Mouse (Mus musculus) c-Kit-positive CD71-positive TER-119-negative erythroid progenitor cells, embryonic 14.5 days (primary cell): ENCODE data around the gene Optn.
"Not testable (repeated sequence)": the region's sequence is repeated elsewhere in the genome, so short reads cannot be mapped to it uniquely, and the experiment has no call there.

Source experiments
- DNase-seq: peaks from one replicate; pipeline ENCODE4 v3.0.0-alpha.2; 2013; ENCODE audit warnings: low read depth

The Optn gene

DNA sequence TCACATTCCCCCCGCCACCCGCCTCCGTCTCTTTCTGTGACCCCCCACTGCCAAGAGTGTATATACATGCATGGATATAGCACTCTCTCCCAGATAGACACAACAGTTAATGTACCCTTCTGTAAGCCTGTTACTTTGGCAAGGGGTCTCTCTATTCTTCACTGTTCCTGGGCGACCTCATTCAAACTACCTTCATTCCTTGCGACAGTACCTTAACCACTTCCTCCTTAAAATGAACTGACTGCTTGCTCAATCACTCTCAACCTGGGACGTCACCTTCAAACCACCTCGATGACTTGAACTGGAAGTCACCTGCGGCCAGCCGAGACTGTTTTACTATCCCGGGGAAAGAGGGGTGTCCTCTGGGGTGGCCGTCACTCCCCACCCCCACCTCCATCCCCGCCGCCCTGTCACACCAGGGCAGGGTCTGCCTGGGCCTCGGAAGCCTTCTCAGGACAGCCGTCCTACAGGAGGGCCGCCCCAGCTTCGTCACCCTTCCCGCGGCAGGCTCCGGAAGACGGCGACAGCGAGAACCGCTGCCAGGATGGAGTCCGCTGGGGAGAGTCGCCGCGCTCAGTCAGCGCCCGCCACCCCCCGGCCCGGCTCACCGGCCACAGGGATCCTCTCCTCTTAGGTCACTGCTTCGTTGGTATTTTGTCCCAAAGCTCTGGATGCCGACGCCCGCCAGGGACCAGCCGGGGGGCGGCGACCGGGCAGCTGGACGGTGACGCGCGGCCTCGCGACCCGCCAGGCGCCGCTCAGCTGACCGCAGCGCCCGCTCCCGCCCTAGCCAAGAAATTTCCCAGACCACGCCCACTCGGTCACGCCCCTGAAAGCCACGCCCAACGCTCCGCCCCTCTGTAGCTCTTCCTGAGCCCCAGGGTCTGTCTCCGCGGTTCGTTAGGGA lies at the start of gene Optn:
Gene Optn (minus strand): TSS at position 753 of the 907 bp plus-strand sequence.
- peak; percentile 77 for DNase-seq

DNA sequence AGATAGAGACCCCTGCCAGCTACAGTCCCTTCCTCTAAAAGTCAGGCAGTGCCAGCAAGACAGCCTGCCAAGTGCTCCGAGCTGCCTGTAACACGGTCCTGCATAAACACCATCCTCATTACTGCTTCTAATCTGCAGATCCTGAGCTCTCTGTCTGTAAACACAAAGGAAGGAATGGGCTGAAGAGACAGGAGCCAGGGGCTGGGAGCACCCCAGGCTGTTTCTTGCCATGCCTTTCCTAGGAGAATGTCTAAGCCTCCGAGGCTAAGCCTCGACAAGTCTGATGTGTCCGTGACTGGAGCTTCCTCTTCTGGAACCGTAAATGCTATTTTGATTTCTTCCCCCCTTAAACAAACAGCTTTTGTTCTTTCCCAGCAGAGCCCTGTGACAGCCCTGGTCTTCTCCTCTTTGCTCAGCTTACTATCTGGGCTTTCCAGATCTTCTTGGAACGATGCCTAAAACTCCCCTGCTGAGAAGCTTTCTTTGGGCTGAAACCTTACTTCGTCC lies 49.0 kb upstream of the Optn start:
- DNase-seq, result no peak

- no peak for DNase-seq
Observed at GRCm38 (mm10) chr2:5102891-5103290, 39.0 kb upstream of the Optn start.

- no peak for DNase-seq
Observed at GRCm38 (mm10) chr2:5101743-5102245, 37.9 kb upstream of the Optn start.

DNA sequence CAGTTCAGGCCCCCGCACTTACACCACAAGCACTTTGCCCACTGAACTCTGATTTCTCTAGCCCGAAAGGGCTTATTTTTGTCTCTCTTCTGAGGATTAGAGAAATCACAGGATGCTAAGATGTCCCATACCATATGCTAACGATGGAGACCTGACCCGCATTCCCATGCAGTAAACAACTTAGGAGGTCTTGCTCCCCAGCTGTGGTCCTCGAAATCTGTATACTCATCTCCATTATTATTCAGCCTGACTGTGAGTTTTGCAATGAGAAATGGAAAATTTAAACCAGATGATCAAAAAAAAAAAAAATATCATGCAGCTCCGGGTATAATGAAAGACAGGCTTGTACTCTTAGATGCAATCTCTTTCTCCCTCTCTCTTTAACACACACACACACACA lies 35.3 kb upstream of the Optn start:
- no peak for DNase-seq

DNA sequence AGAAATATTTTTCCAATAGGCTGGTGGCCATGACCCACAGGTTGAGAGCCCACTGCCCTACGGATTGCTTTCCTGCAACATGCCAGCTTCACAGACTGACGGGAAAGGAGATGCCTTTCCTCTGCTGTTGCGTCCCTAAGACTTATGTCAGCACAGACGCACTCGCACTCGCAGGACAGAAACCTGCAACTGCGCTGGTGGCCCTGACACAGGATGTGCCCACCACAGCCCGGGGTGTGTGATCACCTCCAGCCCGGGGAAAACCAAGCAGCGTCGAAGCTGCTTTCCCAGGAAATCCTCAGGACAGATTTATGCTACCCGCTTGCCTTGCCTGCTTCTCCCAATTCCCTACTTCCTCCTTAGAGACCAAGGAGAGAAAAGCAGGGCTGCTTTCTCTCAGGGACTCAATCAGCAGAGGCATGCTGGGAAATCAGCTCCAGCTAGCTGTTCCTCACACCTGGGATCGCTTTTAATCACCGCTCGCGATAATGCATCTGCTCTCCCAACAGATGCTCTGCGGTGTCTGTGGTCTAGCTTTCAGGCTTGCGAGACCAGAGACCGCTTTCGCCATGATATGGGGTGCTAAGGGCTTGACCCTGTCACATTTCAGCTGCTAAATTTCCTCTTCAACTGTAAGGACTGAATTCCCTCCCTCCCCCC lies 34.1 kb upstream of the Optn start:
- no peak for DNase-seq

DNA sequence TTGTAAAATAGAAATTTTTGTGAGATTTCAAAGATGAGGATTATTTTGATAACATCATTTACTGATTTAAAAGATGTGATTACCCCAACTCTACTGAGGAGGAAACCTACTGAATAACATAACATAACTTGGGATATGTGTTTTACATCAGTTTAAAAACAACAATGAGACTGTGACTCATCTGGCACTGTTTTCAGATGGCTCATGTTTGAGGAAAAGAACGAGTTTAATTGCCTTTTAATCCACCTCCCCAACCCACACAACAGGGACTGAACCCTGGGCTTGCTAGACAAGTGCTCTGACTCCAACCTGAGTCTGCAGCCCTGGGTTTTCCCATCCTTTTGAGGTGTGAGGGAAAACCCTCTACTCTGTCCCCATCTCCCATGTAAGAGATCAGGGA lies 31.5 kb upstream of the Optn start:
- DNase-seq, result no peak

GRCm38 (mm10) chr2:5094876-5095275 lies 31.0 kb upstream of the Optn start:
- DNase-seq, result no peak

DNA sequence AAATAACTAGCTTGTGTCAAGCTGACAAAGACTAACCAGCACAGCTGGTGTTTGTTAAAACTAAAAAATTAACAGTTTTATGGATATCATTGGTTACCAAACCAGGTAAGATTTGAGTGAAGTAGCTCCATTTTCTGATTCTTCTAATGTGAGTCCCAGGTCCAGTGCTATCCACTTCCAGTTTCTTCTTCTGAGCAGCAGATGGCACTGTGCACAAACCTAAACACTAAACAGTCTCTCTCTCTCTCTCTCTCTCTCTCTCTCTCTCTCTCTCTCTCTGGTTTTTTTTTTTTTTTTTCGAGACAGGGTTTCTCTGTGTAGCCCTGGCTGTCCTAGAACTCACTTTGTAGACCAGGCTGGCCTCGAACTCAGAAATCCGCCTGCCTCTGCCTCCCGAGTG lies 26.5 kb upstream of the Optn start:
- DNase-seq, result not testable (repeated sequence)

DNA sequence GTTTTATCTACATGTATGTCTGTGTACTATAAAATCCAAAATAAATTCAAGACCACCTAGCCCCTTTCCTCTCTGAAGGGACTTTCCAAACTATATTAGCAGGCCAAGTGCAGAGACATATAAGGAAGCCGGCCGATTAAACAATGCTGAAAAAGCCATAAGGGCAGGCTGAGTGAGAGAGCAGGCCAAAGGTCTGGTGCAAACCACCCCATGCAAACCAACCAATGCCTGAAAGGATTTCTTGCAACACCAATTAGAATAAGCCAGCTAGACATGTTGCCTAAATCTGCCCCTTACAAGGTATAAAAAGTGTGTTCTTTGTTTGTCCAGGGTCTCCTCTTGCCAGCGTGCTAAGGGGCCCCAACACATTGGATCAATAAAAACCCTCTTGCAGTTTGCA lies 23.8 kb upstream of the Optn start:
- no peak for DNase-seq

DNA sequence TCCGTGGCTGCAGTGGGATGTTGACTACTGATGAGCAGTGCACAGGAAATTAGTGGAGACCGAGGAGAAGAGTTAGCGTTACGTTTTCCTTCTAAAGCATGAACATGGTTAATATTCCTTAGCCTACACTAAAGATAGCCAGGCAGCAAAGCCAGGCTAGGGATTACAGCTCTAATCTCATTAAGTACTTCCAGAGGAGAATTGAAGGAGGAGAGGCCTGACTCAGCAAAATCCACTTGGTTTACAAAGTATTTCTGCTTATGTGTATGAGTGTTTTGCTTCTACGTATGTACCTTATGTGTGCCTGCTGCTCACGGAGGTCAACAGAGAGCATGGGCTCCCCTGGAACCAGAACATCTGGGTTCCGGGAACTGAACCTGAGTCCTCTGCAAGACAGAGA lies 19.9 kb upstream of the Optn start:
- DNase-seq, result no peak

DNA sequence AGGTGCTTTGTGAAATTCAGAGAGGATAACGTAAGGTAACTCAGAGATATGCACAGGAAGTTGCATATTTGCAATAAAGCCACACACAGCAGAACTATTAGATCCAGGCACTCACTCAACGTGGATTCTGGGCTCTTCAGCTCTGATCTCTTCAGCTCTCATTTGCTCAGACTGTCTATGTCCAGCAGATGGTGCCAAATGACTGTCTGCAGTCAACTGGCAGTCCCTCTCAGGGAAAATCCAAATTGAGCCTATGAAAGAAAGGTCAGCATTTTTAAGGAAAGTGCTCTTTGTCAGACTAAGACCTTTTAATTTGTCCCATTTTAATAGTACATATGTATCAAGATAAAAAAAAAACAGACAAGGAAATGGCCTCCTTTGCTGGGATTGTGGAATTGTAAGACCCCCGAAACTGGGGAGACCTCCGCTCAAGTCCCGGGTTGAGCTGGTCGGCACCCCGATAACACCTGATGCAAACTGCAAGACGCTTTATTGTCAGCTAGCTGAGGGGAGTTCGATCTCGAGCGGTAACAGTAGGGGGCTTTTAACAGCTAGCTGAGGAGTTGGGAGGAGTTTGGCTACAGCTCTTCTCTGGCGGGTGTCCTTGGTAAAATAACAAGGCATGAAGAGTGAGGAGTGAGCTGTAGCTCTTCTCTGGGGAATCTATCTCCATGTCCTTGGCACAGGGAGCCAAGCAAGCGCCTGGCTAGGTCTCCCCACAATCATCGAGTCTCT lies 16.4 kb upstream of the Optn start:
- peak; percentile 62 for DNase-seq

DNA sequence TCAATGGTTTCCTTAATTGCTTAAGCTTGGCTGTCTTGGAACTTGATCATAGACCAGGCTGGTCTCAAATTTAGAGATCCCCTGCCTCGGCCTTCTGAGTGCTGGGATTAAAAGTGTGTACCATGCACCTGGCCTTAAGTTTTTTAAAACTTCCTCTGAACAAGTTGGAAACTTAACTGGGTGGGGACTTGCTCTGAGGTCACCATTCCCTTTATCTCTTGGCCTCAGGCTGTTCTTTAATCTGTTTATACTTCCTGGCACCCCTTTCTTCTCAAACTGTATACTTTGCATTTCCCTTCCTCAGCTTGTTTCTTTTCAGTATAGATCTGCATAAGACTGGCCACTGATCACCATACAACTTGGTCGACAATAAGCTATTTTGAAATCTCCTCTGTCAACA lies 14.1 kb upstream of the Optn start:
- peak; percentile 46 for DNase-seq

DNA sequence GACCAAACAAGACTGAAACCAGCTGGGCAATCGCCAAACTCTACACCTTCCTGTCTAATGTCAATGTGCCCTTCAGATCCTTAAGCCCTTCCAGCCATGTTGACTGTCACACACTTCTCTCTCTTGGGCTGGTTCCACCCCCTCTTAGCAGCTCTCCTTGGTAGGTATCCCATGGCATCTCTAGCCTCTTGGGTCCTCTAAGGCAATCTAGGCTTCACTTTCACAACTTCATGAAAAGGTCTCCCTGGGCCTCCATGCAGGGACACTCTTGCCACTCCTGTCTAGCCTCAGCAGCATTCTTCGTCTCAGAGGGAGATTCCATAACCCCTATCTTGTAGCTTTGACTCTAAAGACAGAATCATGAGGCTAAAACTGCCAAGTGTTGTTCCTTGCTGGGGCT lies 13.6 kb upstream of the Optn start:
- no peak for DNase-seq

DNA sequence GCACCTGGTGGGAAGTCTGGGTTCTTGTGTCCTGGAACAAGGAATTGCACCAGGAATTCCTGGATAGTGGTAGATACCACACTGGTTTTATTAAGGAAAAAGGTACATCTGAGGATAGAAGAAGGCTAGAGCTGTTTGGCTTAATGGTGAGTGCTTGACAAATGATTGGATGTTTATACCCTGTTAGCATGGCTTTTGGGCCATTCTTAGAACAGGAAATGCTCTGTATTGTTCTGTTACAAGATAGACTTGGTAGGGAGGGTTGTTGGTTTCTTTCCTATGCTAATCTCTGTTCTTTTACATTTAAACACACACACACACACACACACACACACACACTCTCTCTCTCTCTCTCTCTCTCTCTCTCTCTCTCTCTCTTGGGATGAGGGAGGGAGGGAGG lies 12.0 kb upstream of the Optn start:
- DNase-seq, result no peak

DNA sequence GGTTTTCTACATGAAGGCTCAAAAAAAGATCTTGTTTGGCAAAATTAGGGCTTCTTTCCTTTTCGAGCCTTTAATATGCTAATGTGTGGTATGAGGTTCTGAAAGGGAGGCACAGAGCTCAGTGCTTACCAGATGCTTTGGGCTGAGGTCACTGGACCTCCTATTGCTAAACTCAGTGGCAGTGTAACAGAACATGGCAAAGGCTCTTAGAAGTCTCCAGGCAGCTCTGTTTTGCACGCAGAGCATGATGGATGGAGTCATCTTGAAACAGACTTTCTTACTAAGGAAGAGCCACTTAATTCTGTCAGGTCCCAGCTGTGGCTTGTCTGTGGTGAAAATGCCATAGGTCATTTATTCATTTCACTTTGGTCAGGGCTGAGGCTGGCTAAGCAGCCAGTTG lies 11.6 kb upstream of the Optn start:
- DNase-seq, result no peak

- DNase-seq, result no peak
Observed at GRCm38 (mm10) chr2:5073785-5074184, 9.9 kb upstream of the Optn start.

- DNase-seq, result no peak
Observed at GRCm38 (mm10) chr2:5067951-5068350, 4.1 kb upstream of the Optn start.

- not testable (repeated sequence) for DNase-seq
Observed at GRCm38 (mm10) chr2:5067254-5067653, 3.4 kb upstream of the Optn start.

GRCm38 (mm10) chr2:5064247-5064646 lies 396 bp upstream of the Optn start:
- no peak for DNase-seq

DNA sequence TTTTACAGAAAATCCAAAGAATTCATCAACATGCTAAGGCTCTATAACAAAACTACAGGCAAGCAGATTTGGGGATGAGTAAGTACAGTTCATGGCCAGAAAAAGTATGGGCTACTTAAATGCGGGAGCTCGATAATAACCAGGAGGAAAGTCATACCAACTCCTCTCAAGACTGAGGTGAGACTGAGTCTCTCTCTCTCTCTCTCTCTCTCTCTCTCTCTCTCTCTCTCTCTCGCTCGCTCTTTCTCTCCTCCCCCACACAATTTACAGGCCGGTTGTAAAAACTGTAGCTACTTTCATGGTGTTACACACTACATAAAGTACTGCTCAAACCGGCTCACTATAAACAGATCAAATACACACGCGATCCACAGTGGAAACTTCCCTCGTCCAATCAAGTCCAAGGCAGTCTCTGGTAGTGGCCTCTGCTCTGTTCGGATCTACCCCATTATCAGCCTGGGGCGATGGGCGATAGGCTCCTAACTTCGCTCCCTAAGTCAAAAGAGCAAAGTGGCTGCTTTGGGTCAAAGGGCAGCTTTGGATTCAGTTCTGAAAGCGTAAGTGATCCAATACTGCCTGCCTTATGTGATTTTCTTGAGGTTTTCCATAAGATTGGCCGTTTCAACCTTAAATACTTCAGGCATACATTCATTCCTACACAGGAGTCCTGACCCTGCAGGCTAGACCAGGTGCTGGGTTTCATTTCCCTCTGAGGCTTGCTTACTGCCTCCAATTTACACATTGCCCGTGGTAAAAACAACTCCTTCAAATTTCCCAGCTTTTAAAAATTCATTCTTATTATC lies 1.2 kb downstream of the Optn start:
- DNase-seq, result no peak
